Mouse (Mus musculus) ES-E14 (cell line): ENCODE measurements at regions not wholly inside any gene's neighbourhood (a gene's known extent, or its start where the extent isn't known, plus 50 kb on each side); places are given as distances from the start of the nearest gene placed in this dataset.

Experiments used
- HCFC1 ChIP-seq: IDR thresholded peaks from 2 replicates; pipeline ENCODE4 v1.6.1; 2012; ENCODE audit warnings: low read length, inconsistent platforms, borderline replicate concordance; ENCODE audit not compliant: insufficient read depth
- MAFK ChIP-seq: IDR thresholded peaks from 2 replicates; pipeline ENCODE4 v1.6.1; 2014; ENCODE audit warnings: mild to moderate bottlenecking, low read depth, low read length, inconsistent platforms; ENCODE audit not compliant: insufficient read depth

DNA sequence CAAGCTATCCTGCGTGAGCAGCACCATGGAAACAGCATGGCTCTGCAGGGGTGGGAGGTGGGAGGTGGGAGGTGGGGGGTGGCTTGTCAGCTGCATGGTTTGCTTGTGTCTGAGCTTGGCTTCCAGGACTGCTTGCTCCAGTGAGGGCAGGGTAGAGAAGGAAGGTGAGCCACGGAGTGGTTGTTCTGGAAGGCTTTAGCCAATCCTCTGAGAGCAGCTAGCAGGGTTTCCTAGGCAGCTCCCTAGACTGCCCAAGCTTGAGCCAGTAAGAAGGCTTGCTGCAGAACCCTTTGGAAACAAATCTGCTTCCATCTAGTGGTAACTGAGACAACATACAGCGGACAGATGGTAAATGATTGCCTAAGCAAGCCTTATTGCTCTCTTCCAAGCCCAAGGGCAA, 67.5 kb upstream of the Cobl start:
- TF ChIP-seq MAFK (no peak), HCFC1 (no peak)
